Mouse (Mus musculus) neural tube, embryonic 14.5 days (tissue): ENCODE measurements around the gene Pfkfb1. TPM values are rescaled to one million over a fixed set of nuclear protein-coding genes. Genes with fewer than 3 reads are reported as not detected.

Experiments used
- ATAC-seq: fragments of 200-750 bp; cut with Nextera tagmentation; 2 replicates; pipeline ENCODE4 v1.8.0; 2017; ENCODE audit warnings: low read depth, mild to moderate bottlenecking, moderate TSS enrichment, moderate library complexity
- H3K27ac ChIP-seq: fragments of 300-500 bp; sonication (generic); 2 replicates; pipeline ENCODE4 v1.5.1; 2014; ENCODE audit warnings: low read depth, mild to moderate bottlenecking, control low read depth, low read length, moderate library complexity, mixed read lengths
- H3K27me3 ChIP-seq: fragments of 300-500 bp; sonication (generic); 2 replicates; pipeline ENCODE4 v1.6.1; 2014; ENCODE audit warnings: low read length; ENCODE audit not compliant: control insufficient read depth, insufficient read depth
- H3K36me3 ChIP-seq: fragments of 300-500 bp; sonication (generic); 2 replicates; pipeline ENCODE4 v1.6.1; 2014; ENCODE audit warnings: low read length, mixed read lengths; ENCODE audit not compliant: control insufficient read depth, insufficient read depth
- H3K4me1 ChIP-seq: fragments of 300-500 bp; sonication (generic); 2 replicates; pipeline ENCODE4 v1.6.1; 2014; ENCODE audit warnings: low read length; ENCODE audit not compliant: control insufficient read depth, insufficient read depth
- H3K4me2 ChIP-seq: fragments of 300-500 bp; sonication (generic); 2 replicates; pipeline ENCODE4 v1.6.1; 2014; ENCODE audit warnings: mild to moderate bottlenecking, low read depth, low read length, control low read depth
- H3K4me3 ChIP-seq: fragments of 300-500 bp; sonication (generic); 2 replicates; pipeline ENCODE4 v1.5.1; 2014; ENCODE audit warnings: low read depth, low read length, control low read depth, mixed read lengths
- H3K9ac ChIP-seq: fragments of 300-500 bp; sonication (generic); replicated peaks from 2 replicates; pipeline ENCODE4 v1.6.1; 2014; ENCODE audit warnings: low read depth, mild to moderate bottlenecking, control low read depth, low read length, mixed read lengths
- H3K9me3 ChIP-seq: fragments of 300-500 bp; sonication (generic); 2 replicates; pipeline ENCODE4 v1.6.1; 2016; ENCODE audit warnings: low read length; ENCODE audit not compliant: control insufficient read depth
- WGBS: fragments of 180-500 bp; shearing (Covaris S2); extraction: QIAGEN DNeasy Blood & Tissue Kit; methylation state at CpG from one replicate; pipeline ENCODE4 v1.1.7; 2014; 5-methylcytosine and 5-hydroxymethylcytosine counted together
- polyA plus RNA-seq: library from polyadenylated mRNA; unstranded; fragments of >200 nt; fragmentation: Nextera tagmentation; extraction: Ambion mirVana; gene quantifications from 2 replicates; pipeline ENCODE4 v1.2.1, GENCODE M21; 2014

Pfkfb1 gene
- 4.4 and 5.0 TPM in 2 replicates for polyA plus RNA-seq

DNA sequence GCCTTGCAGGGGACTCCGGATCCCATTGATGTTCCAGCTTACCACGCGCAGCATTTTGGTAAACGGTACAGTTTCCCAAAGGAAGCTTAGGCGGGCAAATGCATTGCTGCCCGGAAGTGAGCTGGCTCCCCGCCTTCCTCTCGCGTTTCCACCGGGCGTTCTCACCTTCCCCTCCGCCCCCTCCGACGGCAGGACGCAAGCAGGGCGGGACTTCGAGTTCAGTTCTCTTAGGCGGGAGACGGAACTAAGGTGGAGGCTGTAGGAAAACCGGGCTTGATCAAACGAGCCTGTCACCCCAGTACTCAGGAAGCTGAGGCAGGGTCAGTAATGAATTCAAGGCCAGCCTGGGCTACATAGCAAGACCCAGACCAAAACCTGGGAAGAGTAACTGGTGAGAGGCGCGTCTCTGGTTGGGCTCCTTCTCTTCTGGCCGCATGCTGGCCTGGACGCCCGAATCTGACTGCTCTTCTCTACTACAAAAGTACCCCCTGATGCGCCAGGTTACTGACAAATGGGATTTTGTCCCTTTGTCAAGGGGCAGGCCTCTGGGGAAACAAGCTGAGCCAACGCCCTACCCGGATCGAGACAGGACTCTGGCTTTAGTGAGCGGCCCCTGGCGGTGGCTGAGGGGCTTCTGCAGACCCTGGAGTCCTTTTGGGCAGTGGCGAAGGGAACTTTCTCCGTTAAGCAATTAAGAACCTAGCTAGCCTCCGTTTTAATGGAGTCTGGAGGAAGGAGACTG, at the start of gene Pfkfb1:
Pfkfb1 (plus strand) TSS at position 207 of the 742 bp plus-strand sequence.
- Histone ChIP-seq H3K4me2 (peak within 1 kb of the TSS; percentile 61), H3K27ac (peak within 1 kb of the TSS; percentile 62)
- ATAC-seq: peak; percentile 96

DNA sequence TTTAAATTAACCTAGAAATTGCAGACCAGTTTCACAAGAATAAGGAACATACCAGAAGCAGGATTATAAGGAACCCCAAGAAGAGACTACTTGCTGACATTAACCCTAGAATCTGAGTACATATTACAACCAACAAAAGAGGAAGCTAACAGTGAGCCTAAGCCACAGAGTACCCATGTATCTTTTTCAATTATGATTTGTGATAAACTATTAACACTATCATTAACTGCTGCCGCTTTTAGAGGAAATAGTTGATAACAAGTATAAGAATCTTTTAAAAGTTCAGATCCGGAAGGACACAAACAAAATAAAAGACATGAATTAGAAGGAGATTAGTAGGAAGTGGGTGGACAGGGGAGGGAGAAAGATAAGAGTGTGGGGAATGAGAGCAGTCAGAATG, 47.9 kb upstream of the Pfkfb1 start:
- Histone ChIP-seq H3K4me2 (no peak overlapping the region), H3K4me1 (no peaks in the 10 kb centered on the region), H3K9me3 (no peaks in the 10 kb centered on the region), H3K4me3 (no peak overlapping the region), H3K27ac (no peak overlapping the region), H3K9ac (no peak overlapping the region), H3K36me3 (no peaks in the 10 kb centered on the region), H3K27me3 (no peaks in the 10 kb centered on the region)
- ATAC-seq: no peak
- WGBS: 95% methylated on average over 2 of the region's 2 CpGs

More for the DNA sequence above, at the start of gene Pfkfb1:
- Histone ChIP-seq H3K4me1 (no peaks in the 10 kb centered on the region), H3K36me3 (no peaks in the 10 kb centered on the region), H3K9me3 (no peaks in the 10 kb centered on the region), H3K4me3 (peak within 1 kb of the TSS; percentile 44), H3K27me3 (no peaks in the 10 kb centered on the region), H3K9ac (peak within 1 kb of the TSS; percentile 55; the same call in 1 of the 2 replicates)
- WGBS: 21% methylated on average over 32 of the region's 35 CpGs

DNA sequence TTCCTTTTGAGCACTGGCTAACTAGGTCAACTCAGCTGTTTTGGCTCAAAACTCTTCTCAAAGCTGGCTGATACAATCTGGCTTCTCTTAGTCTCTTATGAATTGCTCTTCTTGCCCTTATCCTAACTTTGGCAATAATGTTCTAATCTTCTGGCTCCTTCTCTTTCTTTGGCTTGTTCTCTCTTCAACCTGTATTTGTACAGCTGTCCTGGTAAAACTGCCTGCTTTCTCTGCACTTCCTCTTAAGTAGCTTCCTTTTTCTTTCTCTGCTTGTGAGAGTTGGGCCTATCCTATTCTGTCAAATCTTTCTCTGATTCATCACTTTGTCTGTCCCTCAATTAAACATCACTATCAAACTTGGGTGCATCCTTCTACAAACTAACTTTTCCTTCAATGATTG, 46.3 kb upstream of the Pfkfb1 start:
- Histone ChIP-seq H3K27me3 (no peaks in the 10 kb centered on the region), H3K4me3 (no peak overlapping the region), H3K9me3 (no peaks in the 10 kb centered on the region), H3K27ac (no peak overlapping the region), H3K36me3 (no peaks in the 10 kb centered on the region), H3K4me2 (no peak overlapping the region), H3K9ac (no peak overlapping the region), H3K4me1 (no peaks in the 10 kb centered on the region)
- ATAC-seq: no peak

DNA sequence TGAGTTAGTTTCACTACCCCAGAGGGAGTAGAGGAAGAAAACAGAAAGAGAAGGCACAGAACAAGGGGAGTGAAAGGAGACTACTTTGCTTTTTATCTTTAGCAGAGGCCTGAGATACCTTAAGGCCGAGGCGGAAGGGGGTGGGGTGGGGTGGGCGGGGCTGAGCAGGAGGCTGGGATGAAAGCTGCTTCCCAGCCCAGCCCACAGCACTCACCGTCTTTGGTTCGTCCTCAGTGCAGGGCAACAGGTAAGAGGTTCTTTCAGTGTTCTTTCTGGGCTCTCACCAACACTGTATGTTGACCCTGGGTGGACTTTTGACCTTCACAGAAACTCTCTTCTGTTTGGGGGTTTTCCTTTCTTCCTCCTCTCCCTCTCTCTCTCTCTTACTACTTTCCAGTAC, 40.8 kb upstream of the Pfkfb1 start, which contains the start of gene Alas2:
Alas2 (plus strand) TSS at position 137 of the 400 bp plus-strand sequence.
- H3K4me1 ChIP-seq: no peaks in the 10 kb centered on the region
- H3K9me3 ChIP-seq: no peaks in the 10 kb centered on the region
- H3K9ac ChIP-seq: no peak within 1 kb of the TSS
- WGBS: 51% methylated on average over 5 of the region's 5 CpGs
- H3K27me3 ChIP-seq: no peaks in the 10 kb centered on the region
- no peak within 1 kb of the TSS for H3K27ac ChIP-seq
- no peak within 1 kb of the TSS for H3K4me3 ChIP-seq
- H3K4me2 ChIP-seq: no peak within 1 kb of the TSS
- ATAC-seq: no peak
- no peaks in the 10 kb centered on the region for H3K36me3 ChIP-seq

DNA sequence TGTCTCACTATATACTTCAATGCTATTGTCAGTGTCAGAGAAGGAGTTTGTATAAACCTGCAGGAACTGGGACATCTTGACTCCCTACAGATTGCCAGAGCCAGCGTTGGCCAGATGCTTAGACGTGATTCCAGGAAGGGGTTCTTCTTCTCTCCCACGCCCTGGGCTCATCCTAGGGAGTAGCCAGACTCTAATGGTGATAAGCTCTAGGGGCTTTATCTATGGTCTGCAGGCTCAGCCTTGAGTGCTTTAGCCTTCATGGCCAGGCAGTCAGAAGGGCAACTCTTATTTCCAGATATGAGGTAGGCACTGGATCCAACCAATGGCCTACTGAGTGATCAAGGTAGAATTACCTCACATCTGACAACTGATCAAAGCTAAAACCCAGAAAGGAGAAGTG, 38.4 kb upstream of the Pfkfb1 start:
- no peaks in the 10 kb centered on the region for H3K9me3 ChIP-seq
- WGBS: 94% methylated on average over 3 of the region's 3 CpGs
- H3K27ac ChIP-seq: no peak overlapping the region
- H3K4me1 ChIP-seq: no peaks in the 10 kb centered on the region
- no peak for ATAC-seq
- H3K36me3 ChIP-seq: no peaks in the 10 kb centered on the region
- no peak overlapping the region for H3K9ac ChIP-seq
- no peaks in the 10 kb centered on the region for H3K27me3 ChIP-seq
- no peak overlapping the region for H3K4me2 ChIP-seq
- H3K4me3 ChIP-seq: no peak overlapping the region

DNA sequence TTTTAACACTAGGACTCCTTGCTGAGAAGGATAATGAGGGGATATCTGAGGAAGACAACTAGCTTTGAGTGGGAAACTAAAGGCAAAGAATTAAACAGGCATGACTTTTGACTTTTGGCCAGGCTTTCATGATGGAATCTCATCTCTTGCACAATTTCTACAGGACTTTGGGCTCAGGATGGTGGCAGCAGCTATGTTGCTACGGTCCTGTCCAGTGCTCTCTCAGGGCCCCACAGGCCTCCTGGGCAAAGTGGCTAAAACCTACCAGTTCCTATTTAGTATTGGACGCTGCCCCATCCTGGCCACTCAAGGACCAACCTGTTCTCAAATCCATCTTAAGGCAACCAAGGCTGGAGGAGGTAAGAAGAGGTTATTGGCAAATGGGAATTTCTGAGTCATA, 36.0 kb upstream of the Pfkfb1 start:
- ATAC-seq: no peak
- WGBS: 91% methylated on average over 2 of the region's 2 CpGs
- Histone ChIP-seq H3K9me3 (no peaks in the 10 kb centered on the region), H3K4me3 (no peak overlapping the region), H3K27me3 (no peaks in the 10 kb centered on the region), H3K4me1 (no peaks in the 10 kb centered on the region), H3K4me2 (no peak overlapping the region), H3K9ac (no peak overlapping the region), H3K36me3 (no peaks in the 10 kb centered on the region), H3K27ac (no peak overlapping the region)

DNA sequence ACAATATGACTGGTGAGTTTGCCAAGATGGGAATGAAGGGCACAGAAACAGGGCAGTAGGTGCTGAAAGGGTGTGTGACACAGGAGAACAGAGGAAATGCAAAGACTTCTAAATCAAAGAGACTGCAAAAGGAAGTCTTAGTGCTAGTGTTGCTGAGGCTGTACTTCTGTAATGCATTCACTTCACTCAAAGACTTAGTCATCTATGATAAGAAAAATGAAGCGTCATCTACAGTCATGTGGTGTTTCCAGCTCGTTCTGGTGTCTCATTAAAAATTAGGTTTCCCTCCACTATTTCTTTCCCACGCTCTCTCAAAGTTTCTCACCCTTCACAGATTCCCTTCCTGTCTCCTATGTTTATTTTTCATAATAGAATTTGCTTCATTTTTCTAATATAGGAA, 34.0 kb upstream of the Pfkfb1 start:
- no peak overlapping the region for H3K4me3 ChIP-seq
- no peaks in the 10 kb centered on the region for H3K4me1 ChIP-seq
- no peaks in the 10 kb centered on the region for H3K36me3 ChIP-seq
- no peaks in the 10 kb centered on the region for H3K27me3 ChIP-seq
- no peak overlapping the region for H3K9ac ChIP-seq
- no peak overlapping the region for H3K27ac ChIP-seq
- no peak overlapping the region for H3K4me2 ChIP-seq
- no peaks in the 10 kb centered on the region for H3K9me3 ChIP-seq
- WGBS: 92% methylated on average over 3 of the region's 3 CpGs
- ATAC-seq: no peak

DNA sequence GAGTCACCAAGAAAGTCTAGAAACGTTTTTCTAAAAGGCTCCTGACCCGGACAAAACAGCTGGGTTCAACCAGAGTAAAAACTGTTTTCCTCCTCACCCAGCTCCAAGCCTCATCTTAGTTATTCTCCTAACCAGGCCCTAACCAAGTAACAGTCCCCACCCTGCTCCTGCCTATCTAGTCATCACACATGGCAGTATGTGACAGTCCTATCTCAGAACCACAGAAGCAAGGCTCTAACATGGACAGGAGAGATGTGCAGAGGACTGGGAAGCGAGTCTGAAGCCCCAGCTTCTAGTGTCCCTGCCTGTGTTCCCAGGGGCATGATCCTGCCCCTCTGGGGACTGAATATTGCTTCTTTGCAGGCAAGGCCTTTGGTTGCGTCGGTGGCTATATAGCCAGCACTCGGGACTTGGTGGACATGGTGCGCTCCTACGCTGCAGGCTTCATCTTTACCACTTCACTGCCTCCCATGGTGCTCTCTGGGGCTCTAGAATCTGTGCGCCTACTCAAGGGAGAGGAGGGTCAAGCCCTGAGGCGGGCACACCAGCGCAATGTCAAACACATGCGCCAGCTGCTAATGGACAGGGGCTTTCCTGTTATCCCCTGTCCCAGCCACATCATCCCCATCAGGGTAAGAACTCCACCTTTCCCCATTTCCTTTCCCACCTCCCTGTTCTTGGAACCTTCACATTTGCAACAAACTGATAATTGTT, 23.2 kb upstream of the Pfkfb1 start:
- Histone ChIP-seq H3K9me3 (no peaks in the 10 kb centered on the region), H3K4me1 (no peaks in the 10 kb centered on the region), H3K27ac (no peak overlapping the region), H3K9ac (no peak overlapping the region), H3K27me3 (no peaks in the 10 kb centered on the region), H3K36me3 (no peaks in the 10 kb centered on the region), H3K4me3 (no peak overlapping the region), H3K4me2 (no peak overlapping the region)
- ATAC-seq: no peak
- WGBS: 90% methylated on average over 10 of the region's 12 CpGs

DNA sequence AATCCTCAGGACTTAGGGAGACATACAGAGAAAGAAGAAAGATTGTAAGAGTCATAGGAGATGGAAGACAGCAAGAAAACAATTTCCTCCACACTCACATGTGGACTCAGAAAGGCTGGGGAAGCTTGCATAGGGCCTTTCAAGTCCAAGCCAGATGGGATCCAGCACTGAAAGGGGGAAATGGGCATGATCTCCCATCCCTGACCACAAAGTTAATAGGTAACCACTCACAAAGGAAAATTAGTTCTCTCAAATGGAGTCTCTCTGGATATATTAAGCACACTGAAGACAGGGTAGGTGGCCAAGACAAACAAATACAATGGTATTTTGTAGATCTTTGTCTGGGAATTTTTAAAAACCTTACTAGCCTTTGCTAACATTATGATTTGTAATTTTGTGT, 6.1 kb upstream of the Pfkfb1 start:
- no peak overlapping the region for H3K27ac ChIP-seq
- no peak overlapping the region for H3K4me2 ChIP-seq
- H3K9me3 ChIP-seq: no peaks in the 10 kb centered on the region
- no peaks in the 10 kb centered on the region for H3K27me3 ChIP-seq
- H3K9ac ChIP-seq: no peak overlapping the region
- ATAC-seq: no peak
- H3K4me3 ChIP-seq: no peak overlapping the region
- no peaks in the 10 kb centered on the region for H3K4me1 ChIP-seq
- no peaks in the 10 kb centered on the region for H3K36me3 ChIP-seq
